Mouse (Mus musculus): ENCODE data around the gene Psors1c2.

GRCm38 (mm10) chr17:35558216-35558615 is 25.2 kb downstream of the Psors1c2 start:
- no peak for TF ChIP-seq CTCF (conservative IDR thresholded peaks at IDR 0.05; ENCODE audit: low read length)
- TF ChIP-seq NANOG (IDR thresholded peaks at IDR 0.05; ENCODE audit: borderline replicate concordance, low read length): no peak
